Comparison of ENCODE assay signal across 24 mouse cellular contexts in the genomic region with DNA sequence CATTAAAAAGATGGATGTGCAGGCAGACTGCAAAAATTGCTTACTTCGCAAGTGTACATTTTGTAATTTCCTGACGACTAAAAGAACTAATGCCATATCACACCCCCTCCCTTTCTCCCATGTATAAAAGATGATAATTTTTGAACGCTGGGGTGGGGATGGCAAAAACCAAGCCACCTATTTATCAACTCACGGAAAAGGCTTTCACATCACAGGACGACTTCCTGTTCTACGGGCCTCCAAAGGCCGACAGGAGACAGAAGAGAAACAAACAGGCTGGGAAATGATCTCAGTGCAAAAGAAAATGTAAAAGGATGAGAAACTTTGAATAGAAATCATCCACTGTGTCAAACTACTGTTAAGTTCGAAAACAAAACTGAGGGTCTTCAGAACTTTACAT. TPM values are rescaled to one million over a fixed set of nuclear protein-coding genes. Genes with fewer than 3 reads are reported as not detected.
A peak's percentile ranks its signal among the peaks of the same experiment; 100 is the strongest.
DNase-seq lines count a peak whose midpoint lies in the region; ATAC-seq lines count a peak whose summit lies in the region.
"Had no signal": no experiment of that assay in that cellular context is flagged by ENCODE, and none has a peak within 500 bp of the region (broad histone marks: within the 10 kb centered on the region; RNA-seq: fewer than 3 reads in every experiment).

No protein-coding gene starts in this region.

- ATAC-seq in kidney, embryonic 14.5 days (ENCODE audit: low FRiP score, low TSS enrichment), result no peak
- ATAC-seq in midbrain, embryonic 11.5 days (ENCODE audit: low FRiP score), result no peak
- ATAC-seq in midbrain, embryonic 16.5 days, result no peak
- ATAC-seq in hindbrain, embryonic 16.5 days, result no peak
- ATAC-seq: forebrain, embryonic 14.5 days had no signal

- no peak overlapping the region for H3K9ac ChIP-seq in kidney, embryonic 14.5 days (ENCODE audit: low read depth, low read length)
- no peak overlapping the region for H3K9ac ChIP-seq in midbrain, embryonic 11.5 days (ENCODE audit: low read length)
- no peak overlapping the region for H3K9ac ChIP-seq in midbrain, embryonic 16.5 days (ENCODE audit: low read depth, low read length)
- H3K9ac ChIP-seq in hindbrain, embryonic 16.5 days (ENCODE audit: low read depth, low read length), result no peak overlapping the region
- H3K9ac ChIP-seq: embryonic facial prominence, embryonic 15.5 days; hindbrain, embryonic 12.5 days had no signal

- H3K4me3 ChIP-seq in kidney, embryonic 14.5 days (ENCODE audit: low read length), result no peak overlapping the region
- no peak overlapping the region for H3K4me3 ChIP-seq in midbrain, embryonic 11.5 days (ENCODE audit: low read depth, low read length)
- H3K4me3 ChIP-seq in midbrain, embryonic 16.5 days (ENCODE audit: low read depth, low read length), result no peak overlapping the region
- H3K4me3 ChIP-seq in hindbrain, embryonic 16.5 days (ENCODE audit: low read length), result no peak overlapping the region
- H3K4me3 ChIP-seq: embryonic facial prominence, embryonic 15.5 days; erythroblast, embryonic 14.5 days; forebrain, embryonic 10.5 days; heart, embryonic 10.5 days; hindbrain, embryonic 12.5 days had no signal

- no peaks in the 10 kb centered on the region for H3K36me3 ChIP-seq in kidney, embryonic 14.5 days (ENCODE audit: control insufficient read depth, insufficient read depth, low read length)
- no peaks in the 10 kb centered on the region for H3K36me3 ChIP-seq in midbrain, embryonic 11.5 days (ENCODE audit: control insufficient read depth, insufficient read depth, low read length)
- H3K36me3 ChIP-seq in midbrain, embryonic 16.5 days (ENCODE audit: control insufficient read depth, insufficient read depth, low read length), result no peaks in the 10 kb centered on the region
- H3K36me3 ChIP-seq in hindbrain, embryonic 16.5 days (ENCODE audit: control insufficient read depth, insufficient read depth, low read length), result no peaks in the 10 kb centered on the region
- H3K36me3 ChIP-seq: embryonic facial prominence, embryonic 15.5 days; forebrain, embryonic 10.5 days; heart, embryonic 10.5 days; hindbrain, embryonic 12.5 days had no signal

- H3K27me3 ChIP-seq in kidney, embryonic 14.5 days (ENCODE audit: control insufficient read depth, insufficient read depth, low read length), result no peaks in the 10 kb centered on the region
- H3K27me3 ChIP-seq in midbrain, embryonic 11.5 days (ENCODE audit: control insufficient read depth, insufficient read depth, low read length), result no peaks in the 10 kb centered on the region
- no peaks in the 10 kb centered on the region for H3K27me3 ChIP-seq in midbrain, embryonic 16.5 days (ENCODE audit: control insufficient read depth, insufficient read depth, low read depth, low read length)
- no peaks in the 10 kb centered on the region for H3K27me3 ChIP-seq in hindbrain, embryonic 16.5 days (replicated peaks; ENCODE audit: control insufficient read depth, insufficient read depth, low read length)
- H3K27me3 ChIP-seq: embryonic facial prominence, embryonic 15.5 days; hindbrain, embryonic 12.5 days had no signal

- H3K4me2 ChIP-seq in kidney, embryonic 14.5 days (replicated peaks; ENCODE audit: low read depth, low read length), result no peak overlapping the region
- H3K4me2 ChIP-seq in midbrain, embryonic 11.5 days, result no peak overlapping the region
- H3K4me2 ChIP-seq in midbrain, embryonic 16.5 days (ENCODE audit: low read length), result no peak overlapping the region
- no peak overlapping the region for H3K4me2 ChIP-seq in hindbrain, embryonic 16.5 days (ENCODE audit: low read length)
- H3K4me2 ChIP-seq: embryonic facial prominence, embryonic 15.5 days; hindbrain, embryonic 12.5 days had no signal

- H3K9me3 ChIP-seq in kidney, embryonic 14.5 days (ENCODE audit: control insufficient read depth, low read length), result no peaks in the 10 kb centered on the region
- H3K9me3 ChIP-seq in midbrain, embryonic 11.5 days (ENCODE audit: control insufficient read depth, low read length), result no peaks in the 10 kb centered on the region
- no peaks in the 10 kb centered on the region for H3K9me3 ChIP-seq in midbrain, embryonic 16.5 days (replicated peaks; ENCODE audit: control insufficient read depth, low read length, poor library complexity, severe bottlenecking)
- no peaks in the 10 kb centered on the region for H3K9me3 ChIP-seq in hindbrain, embryonic 16.5 days (ENCODE audit: control insufficient read depth, low read length)
- H3K9me3 ChIP-seq: embryonic facial prominence, embryonic 15.5 days; forebrain, embryonic 10.5 days; heart, embryonic 10.5 days; hindbrain, embryonic 12.5 days had no signal

- 45% methylated on average over 8 of the region's 8 CpGs for WGBS in kidney, embryonic 14.5 days
- 83% methylated on average over 8 of the region's 8 CpGs for WGBS in midbrain, embryonic 11.5 days
- 66% methylated on average over 8 of the region's 8 CpGs for WGBS in midbrain, embryonic 16.5 days
- 57% methylated on average over 8 of the region's 8 CpGs for WGBS in hindbrain, embryonic 16.5 days

- no peak overlapping the region; the same call in 1 of the 2 replicates for H3K27ac ChIP-seq in kidney, embryonic 14.5 days (ENCODE audit: low read depth, low read length)
- H3K27ac ChIP-seq in midbrain, embryonic 11.5 days (ENCODE audit: low read depth, low read length), result no peak overlapping the region
- no peak overlapping the region for H3K27ac ChIP-seq in midbrain, embryonic 16.5 days (ENCODE audit: low read length)
- H3K27ac ChIP-seq in hindbrain, embryonic 16.5 days (ENCODE audit: low read depth, low read length), result no peak overlapping the region; the same call in 1 of the 2 replicates
- H3K27ac ChIP-seq: embryonic facial prominence, embryonic 15.5 days; forebrain, embryonic 10.5 days; heart, embryonic 10.5 days; hindbrain, embryonic 12.5 days had no signal

- peaks cover 13% of the 10 kb centered on the region for H3K4me1 ChIP-seq in kidney, embryonic 14.5 days (ENCODE audit: control insufficient read depth, insufficient read depth, low read length)
- H3K4me1 ChIP-seq in midbrain, embryonic 11.5 days (ENCODE audit: control insufficient read depth, insufficient read depth, low read length), result no peaks in the 10 kb centered on the region
- H3K4me1 ChIP-seq in midbrain, embryonic 16.5 days (ENCODE audit: control insufficient read depth, insufficient read depth, low read length), result no peaks in the 10 kb centered on the region
- no peaks in the 10 kb centered on the region for H3K4me1 ChIP-seq in hindbrain, embryonic 16.5 days (ENCODE audit: control insufficient read depth, insufficient read depth, low read depth, low read length)
- H3K4me1 ChIP-seq: embryonic facial prominence, embryonic 15.5 days had no signal

- DNase-seq in kidney, adult 8-10 months, result peak; percentile 15 to 36
- peak; percentile 49 for DNase-seq in midbrain, embryonic 11.5 days (ENCODE audit: low spot score, missing footprints)
- peak; percentile 24 to 45 for DNase-seq in kidney, postnatal 25 days
- DNase-seq: adrenal gland, postnatal 10 days; cerebellum, adult 11 months; cerebellum, adult 8-10 months; cerebellum, postnatal 14 days; embryo, embryonic 11 days; gastrocnemius, postnatal 10 days; heart, adult 18-20 months; heart, postnatal 10 days; heart, postnatal 4 days had no signal

RNA-seq across cellular contexts. Expression of gene Gm10295, which starts 43.2 kb away (rescaled TPM):
- 0.10 TPM in 1 of 2 replicates, not detected in the other for polyA plus RNA-seq in kidney, embryonic 14.5 days (2014; fragmentation: Nextera tagmentation; extraction: Ambion mirVana)
- 0.07 TPM in 1 of 2 replicates, not detected in the other for polyA plus RNA-seq in midbrain, embryonic 11.5 days (2014; fragmentation: Nextera tagmentation; extraction: Ambion mirVana)
- polyA plus RNA-seq in midbrain, embryonic 16.5 days (2015; fragmentation: Nextera tagmentation; extraction: Ambion mirVana), result not detected in 2 replicates
- polyA plus RNA-seq in hindbrain, embryonic 16.5 days (2015; fragmentation: Nextera tagmentation; extraction: Ambion mirVana), result not detected in 2 replicates
- polyA plus RNA-seq: brain, embryonic 14.5 days; embryonic facial prominence, embryonic 11.5 days; embryonic facial prominence, embryonic 15.5 days; erythroblast, embryonic 14.5 days; forebrain, embryonic 10.5 days; forebrain, embryonic 14.5 days; heart, embryonic 10.5 days; heart, embryonic 14.5 days; hindbrain, embryonic 12.5 days had no signal
